Mouse (Mus musculus) cerebellum, adult 2 months (tissue): Measurements from ENCODE around the gene Homer1.

ENCODE experiments used
- CTCF ChIP-seq: fragments of 200-500 bp; IDR thresholded peaks from 2 replicates; pipeline ENCODE4 v1.5.1; 2011; ENCODE audit warnings: low read depth, mild to moderate bottlenecking, control low read depth, low read length, moderate library complexity, borderline replicate concordance; ENCODE audit not compliant: insufficient read depth
- POLR2A ChIP-seq: fragments of 200-500 bp; IDR thresholded peaks from 2 replicates; pipeline ENCODE4 v1.6.1; 2011; ENCODE audit warnings: low read length, control low read depth, borderline replicate concordance; ENCODE audit not compliant: insufficient read depth

DNA sequence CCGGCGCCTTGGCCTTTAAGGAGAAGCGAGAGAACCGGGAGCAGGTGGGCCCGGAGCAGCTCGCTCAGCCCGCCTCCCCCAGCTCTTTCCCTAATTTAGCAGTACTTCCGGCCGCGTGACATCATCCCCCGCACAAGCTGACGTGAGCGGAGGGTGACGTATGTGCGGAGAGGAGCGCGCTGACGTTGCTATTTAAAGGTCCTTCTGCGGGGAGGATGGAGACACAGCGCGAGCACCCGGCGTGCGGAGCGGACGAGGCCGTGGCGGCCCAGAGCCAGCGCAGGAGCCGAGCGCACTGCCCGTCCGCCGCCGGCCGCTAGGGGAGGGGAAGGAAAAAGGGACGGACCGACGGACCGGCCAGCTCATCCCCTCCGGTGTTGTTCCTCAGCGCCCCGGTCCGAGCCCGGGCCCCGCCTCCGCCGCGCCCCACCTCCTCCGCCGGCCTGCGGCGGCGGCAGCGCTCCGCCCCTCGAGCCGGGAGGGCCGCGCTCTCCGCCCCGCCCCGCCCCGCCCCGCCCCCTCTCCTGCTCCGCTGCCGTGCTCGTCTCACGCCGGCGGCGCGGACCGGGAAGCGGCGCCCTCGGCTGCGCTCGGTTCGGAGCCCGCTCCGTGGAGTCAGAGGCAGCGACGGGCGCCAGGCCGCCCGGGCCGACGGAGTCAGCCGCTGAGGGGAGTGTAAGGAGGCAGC lies 4.3 kb downstream of the Homer1 start:
- peak; percentile 99 for TF ChIP-seq POLR2A
- peak; percentile 30; the same call in 1 of the 2 replicates for TF ChIP-seq CTCF
